Mouse (Mus musculus) gastrocnemius, postnatal 36 days (tissue): ENCODE measurements around the gene Fam169b. TPM values are rescaled to one million over a fixed set of nuclear protein-coding genes. Genes with fewer than 3 reads are reported as not detected.

ENCODE experiments used
- DNase-seq, 2 experiments: peaks; one replicate each; pipeline ENCODE4 v3.0.0; 2022
- intact Hi-C: fragments of 180-260 bp; cut with DNase I; formaldehyde crosslinking; loops from one replicate; pipeline ENCODE4 v1.15.1; 2025
- long read RNA-seq, 2 experiments: library from polyadenylated mRNA; stranded (forward); transcript quantifications; one replicate each; pipeline ENCODE4 v2.0.0; 2021
- total RNA-seq, 2 experiments: library from RNA; stranded (reverse); gene quantifications; 2 replicates each; pipeline ENCODE4 v1.2.3; 2021

Gene Fam169b
- under 1 TPM; 0.10 to 0.48 TPM for total RNA-seq
- long read RNA-seq, experiment 1, partial matches to known transcripts, result 0 of 1 reads
- long read RNA-seq, experiment 1, other reads (novel, unspliced or antisense), result 1 of 1 reads
- long read RNA-seq, experiment 2, partial matches to known transcripts, result 0 of 1 reads
- long read RNA-seq, experiment 2, other reads (novel, unspliced or antisense), result 1 of 1 reads

DNA sequence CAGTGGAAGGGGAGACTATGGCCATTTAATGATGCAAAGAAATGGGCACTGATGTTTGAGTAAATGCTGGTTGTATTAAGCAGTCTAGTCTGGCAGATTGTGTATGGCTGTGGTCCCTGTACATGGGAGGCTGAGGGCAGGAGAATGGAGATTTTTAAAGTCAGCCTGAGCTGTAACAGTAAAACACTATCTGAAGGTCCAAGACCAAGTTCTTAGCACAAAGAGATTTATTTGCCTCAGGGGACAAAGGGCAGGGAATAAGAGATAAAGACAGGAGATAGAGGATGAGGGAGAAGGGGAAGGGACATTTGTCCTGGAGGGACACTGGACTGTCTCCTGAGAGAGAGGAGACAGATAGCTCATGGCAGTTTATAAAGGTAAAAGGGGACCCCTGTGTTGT is at the start of gene Fam169b:
Fam169b (plus strand) TSS at position 325 of the 400 bp plus-strand sequence.
- DNase-seq, result no peak
- intact Hi-C loops, result no loop called here

DNA sequence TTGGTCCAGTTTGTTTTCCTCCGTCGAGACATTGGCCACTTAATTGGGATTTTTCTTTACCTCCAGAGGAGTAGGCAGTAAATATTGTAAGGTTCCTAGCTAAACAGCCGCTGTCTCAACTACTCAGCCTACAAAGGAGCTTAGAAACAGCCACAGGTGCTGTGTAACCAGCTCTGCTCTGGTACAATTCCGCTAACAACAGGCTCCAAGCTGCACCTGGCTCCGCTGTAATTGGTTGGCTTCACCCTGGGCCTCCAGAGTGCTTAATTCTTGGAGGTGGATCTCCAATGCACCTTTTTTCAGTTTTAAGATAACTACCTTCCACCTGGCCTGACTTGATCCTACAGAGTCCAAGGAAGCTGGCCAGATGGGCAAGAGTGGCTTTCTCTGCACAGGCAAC is 49.6 kb upstream of the Fam169b start:
- DNase-seq, result no peak
- intact Hi-C loops, result loop anchor here (5.0 kb wide), 1 partner anchor 38 kb away; the partner anchor contains the start of gene Pgpep1l

- intact Hi-C loops, result no loop called here
- DNase-seq, result no peak
Observed at GRCm38 (mm10) chr7:68225427-68226054, 48.1 kb upstream of the Fam169b start.

DNA sequence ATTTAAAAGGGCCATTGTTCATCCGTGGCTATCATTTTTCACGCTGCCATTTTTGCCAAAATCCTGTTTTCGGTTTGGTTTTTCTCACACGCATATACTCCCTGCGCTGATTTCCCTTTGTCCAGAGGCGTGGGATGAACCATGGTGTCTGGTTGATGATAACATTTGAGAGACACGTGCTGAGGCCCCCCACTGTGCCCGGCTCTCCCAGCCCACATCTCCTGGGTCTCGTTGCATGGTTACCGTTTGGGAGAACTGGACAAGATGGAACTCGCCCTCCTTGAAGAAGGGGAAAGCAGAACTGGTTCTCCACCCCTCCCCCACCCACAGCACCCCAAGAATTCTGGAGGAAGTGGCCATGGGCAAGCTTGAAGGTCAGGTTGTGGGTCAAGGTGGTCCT is 46.6 kb upstream of the Fam169b start:
- intact Hi-C loops, result no loop called here
- no peak for DNase-seq

DNA sequence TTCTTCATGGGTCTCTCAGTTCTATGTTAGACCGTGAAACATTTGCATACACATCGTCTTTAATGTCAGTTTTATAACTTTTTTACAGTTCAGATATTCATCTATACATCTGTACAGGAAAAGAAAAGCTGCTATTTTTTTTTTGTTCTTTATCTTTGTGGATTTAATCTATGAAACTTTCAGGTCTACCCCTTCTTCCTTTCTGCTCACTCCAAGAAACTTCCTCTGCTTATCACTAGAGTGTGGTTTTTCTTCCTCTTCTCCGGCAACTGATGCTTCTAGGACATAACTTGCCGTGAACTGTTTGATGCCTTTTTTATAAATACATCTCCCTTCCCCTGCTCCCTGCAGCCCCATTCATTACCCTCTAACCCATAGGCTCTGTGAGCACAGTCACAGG is 46.0 kb upstream of the Fam169b start:
- intact Hi-C loops, result no loop called here
- DNase-seq, result no peak

DNA sequence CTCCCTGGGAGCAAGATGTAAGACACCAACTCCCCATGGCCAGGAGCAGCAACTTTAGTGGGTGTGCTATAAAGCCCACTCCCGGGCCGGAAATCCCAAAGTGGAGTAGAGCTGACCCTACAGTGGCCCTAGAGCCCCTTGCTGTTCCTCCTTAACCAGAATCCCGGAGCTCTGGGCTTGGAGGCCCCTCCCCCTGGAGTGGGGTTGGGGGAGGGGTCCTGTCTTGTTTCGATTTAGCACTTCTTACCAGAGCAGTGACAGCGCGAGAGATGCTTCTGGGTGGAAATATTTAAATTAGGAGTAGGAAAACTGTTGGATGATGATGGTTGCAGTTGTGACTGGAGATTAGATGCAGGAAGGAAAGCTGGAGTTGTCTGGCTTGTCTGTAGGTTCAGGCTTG is 45.1 kb upstream of the Fam169b start:
- DNase-seq, result no peak
- intact Hi-C loops, result no loop called here

GRCm38 (mm10) chr7:68230831-68231230 is 42.8 kb upstream of the Fam169b start:
- no peak for DNase-seq
- intact Hi-C loops, result no loop called here

DNA sequence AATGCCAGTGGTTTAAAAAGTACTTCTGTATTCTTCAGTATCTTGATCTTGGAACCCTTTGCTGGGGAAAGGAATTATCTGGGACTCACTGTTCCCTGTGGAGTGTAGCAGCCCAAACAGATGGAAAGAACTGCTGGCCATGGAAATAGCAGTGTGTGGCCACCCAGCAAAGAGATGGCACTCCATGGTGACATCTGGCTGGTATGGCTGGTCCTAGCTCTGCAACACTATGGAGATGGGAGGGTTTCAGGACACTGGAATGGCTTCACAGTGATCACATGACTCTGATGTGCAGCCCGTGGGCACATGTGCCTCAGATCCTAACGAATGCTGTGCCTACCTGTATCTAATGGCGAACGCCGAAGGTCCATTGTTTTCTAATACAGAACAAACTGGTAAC is 41.1 kb upstream of the Fam169b start:
- intact Hi-C loops, result no loop called here
- DNase-seq, result no peak

DNA sequence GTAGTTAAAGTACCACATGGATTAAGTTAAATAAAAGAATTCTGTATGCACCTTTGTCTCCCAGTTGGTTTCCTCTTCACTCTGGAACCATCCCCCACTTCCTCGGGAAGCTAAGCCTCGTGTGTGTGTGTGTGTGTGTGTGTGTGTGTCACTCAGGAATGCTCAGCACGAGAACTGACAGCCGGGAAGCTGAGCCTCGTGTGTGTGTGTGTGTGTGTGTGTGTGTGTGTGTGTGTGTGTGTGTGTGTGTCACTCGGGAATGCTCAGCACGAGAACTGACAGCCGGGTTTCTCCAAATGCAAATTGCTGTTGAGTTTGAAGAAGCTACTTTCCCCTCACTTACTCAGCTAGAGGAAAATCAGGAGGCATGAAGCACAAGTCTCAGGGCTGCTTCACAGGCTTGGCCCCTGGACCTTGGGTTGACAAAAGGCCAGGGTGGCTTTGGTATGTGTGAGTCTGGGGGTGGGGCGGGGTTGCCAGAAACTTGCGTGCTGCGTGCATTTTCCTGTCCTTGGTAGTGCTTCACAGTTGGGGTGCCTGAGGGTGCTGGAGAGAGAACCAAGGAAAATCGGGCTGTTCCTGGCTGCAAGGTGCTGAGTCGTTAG is 39.9 kb upstream of the Fam169b start:
- DNase-seq, result no peak
- intact Hi-C loops, result no loop called here

- intact Hi-C loops, result no loop called here
- no peak for DNase-seq
Observed at GRCm38 (mm10) chr7:68236817-68237216, 36.8 kb upstream of the Fam169b start.

DNA sequence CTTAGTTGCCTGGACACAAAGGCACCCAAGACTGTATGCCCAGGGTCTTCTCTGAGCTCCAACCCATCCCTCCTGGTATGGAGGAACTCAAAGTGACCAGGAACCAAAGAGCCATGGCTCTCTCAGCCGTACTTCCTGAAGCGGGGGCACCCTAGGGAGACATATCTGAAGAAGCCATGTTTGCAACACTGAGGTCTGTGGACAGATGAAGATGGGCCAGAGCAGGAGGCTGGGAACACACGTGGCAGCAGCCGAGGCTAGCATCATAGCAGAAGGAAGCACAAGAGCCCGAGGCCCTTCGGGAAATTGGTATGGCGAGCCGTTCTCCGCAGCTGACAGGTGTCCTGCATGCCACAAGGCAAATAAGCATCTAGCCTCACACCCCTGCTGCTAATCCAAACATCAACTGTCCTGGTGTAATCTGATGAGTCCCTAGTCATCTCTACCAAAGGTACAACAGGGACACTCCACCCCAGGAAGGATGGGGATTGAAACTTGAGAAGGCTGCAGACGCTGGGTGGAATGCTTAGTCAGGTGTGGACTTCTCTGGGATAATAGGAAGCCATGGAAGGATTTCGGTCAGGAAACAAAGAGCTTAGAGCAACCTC is 34.3 kb upstream of the Fam169b start:
- DNase-seq, result no peak
- intact Hi-C loops, result no loop called here

DNA sequence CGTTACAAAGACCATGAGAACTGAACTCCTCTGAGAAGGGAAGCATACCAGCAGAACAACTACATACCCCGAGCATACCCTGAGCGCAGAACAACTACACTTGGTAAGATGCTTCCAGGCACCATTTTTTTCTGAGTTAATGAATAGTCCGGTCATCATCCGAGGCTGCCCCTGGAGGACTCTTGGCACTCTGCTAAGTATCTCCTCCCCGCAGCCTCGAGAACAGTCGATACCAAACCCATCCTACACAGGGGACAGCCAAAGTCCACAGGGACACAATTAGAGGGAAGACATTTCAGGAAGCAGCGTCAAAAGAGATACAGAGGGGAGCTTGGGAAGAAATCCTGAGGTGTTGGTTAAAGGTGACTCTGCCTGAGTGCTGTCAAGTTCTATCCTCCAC is 32.4 kb upstream of the Fam169b start:
- no peak for DNase-seq
- intact Hi-C loops, result no loop called here

- intact Hi-C loops, result no loop called here
- DNase-seq, result no peak
Observed at GRCm38 (mm10) chr7:68245681-68246080, 28.0 kb upstream of the Fam169b start.

DNA sequence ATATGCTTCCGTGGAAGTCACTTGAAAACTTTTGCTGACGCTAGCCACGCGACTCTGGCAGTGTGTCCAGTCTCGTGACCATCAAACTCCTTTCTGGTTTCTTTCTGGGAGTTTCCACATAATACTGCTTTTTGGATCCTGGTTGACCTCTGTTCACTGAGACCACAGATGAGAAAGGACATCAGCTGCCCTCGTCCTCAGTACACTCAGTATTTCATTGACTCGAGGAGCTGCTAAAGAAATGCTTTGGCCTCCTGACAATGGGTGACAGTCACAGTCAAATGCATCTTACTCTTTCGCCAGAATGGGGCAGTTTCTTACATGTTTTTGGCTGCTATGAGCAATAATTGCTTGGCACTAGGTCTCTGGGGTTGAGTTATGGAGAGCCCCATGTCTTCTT is 27.4 kb upstream of the Fam169b start:
- DNase-seq, result no peak
- intact Hi-C loops, result no loop called here

DNA sequence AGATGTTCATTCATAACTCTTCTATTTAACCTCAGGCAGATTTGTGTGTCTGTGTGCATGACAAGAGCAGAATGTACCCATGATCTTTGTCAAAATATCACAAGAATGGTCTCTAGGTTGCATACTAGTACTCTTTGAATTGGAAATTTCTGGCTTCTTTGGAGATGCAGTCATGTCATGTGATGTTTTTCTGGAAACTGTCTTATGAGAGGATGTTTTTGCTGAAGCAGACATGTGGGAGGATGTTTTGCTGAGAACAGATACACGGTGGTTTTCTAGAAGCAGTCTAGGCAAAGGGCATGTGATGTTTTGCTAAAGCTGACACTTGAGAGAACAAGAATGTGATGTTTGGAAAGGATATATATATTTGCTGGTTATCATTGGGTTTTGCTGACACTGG is 23.2 kb upstream of the Fam169b start:
- DNase-seq, result no peak
- intact Hi-C loops, result no loop called here

DNA sequence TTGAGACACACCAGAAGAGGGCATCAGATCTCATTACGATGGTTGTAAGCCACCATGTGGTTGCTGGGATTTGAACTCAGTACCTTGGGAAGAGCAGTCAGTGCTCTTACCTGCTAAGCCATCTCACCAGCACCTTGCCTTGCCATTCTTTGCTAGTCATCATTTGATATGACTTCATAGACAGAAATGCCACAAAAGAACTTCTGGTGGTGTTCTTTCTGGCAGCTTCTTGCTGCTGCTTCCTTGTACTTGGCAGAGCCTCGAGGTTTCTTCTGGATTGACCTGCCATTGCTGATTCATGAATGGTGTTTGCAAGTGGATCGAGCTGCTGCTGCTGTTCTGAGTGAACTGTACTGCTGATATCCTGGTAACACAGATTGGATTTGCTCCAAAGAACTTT is 22.7 kb upstream of the Fam169b start:
- no peak for DNase-seq
- intact Hi-C loops, result no loop called here

GRCm38 (mm10) chr7:68257767-68258166 is 15.9 kb upstream of the Fam169b start:
- intact Hi-C loops, result no loop called here
- no peak for DNase-seq

DNA sequence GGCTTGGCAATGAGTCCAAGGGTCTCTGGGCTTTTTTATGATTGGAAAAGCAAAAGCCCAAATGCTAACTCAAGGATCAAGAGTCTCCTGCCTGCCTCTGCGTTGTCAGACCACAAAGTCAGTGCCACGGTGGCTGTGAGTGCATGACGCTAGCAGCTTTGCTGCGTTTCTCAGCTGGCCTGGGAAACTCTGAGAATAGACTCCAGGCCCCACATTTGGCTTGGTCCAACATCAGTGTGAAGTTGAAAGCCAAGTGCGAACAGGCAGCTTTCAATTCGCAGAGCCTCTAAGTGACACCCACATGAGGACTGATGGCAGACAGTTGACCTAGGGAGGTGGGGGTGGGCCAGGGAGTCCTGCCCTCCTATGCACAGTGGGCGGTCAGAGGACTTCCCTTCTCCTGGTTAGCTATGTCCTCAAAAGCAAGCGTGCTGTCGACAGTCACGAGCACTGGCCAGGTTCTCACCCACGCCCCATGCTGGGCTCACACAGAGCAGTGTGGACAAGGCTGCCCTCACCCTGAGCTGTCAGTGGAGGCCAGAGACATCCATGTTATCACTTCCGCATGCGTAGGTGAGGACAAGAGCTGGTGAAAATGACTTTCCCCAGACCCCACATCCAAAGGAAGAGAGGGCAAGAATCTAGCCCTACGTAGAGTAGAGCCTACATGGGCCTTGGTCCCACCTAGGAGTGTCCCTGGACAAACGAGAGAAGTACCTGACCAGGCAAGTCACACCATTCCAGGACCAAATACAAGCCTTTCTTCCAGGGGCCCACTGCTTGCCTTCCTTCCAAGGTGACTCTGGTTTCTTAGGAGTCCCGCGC is 15.1 kb upstream of the Fam169b start:
- intact Hi-C loops, result no loop called here
- no peak for DNase-seq

- intact Hi-C loops, result loop anchor here (5.0 kb wide), 1 partner anchor 37 kb away; no protein-coding TSS in a partner anchor
- no peak for DNase-seq
Observed at GRCm38 (mm10) chr7:68259523-68260081, 14.0 kb upstream of the Fam169b start.

GRCm38 (mm10) chr7:68262612-68263200 is 10.9 kb upstream of the Fam169b start:
- DNase-seq, result no peak
- intact Hi-C loops, result loop anchor here (5.0 kb wide), 1 partner anchor 40 kb away; no protein-coding TSS in a partner anchor
